Mouse (Mus musculus) kidney, postnatal 0 days (tissue): ENCODE measurements around the gene Wdr54. TPM values are rescaled to one million over a fixed set of nuclear protein-coding genes. Genes with fewer than 3 reads are reported as not detected.

Experiments
- ATAC-seq: fragments of 200-750 bp; cut with Nextera tagmentation; replicated peaks from 2 replicates; pipeline ENCODE4 v1.8.0; 2017; ENCODE audit warnings: low read depth, moderate number of reproducible peaks, moderate TSS enrichment, moderate library complexity; ENCODE audit not compliant: low FRiP score
- DNase-seq: peaks from one replicate; pipeline ENCODE4 v3.0.0-alpha.2; 2016; ENCODE audit warnings: low spot score
- H3K27ac ChIP-seq: fragments of 300-500 bp; sonication (generic); 2 replicates; pipeline ENCODE4 v1.5.1; 2014; ENCODE audit warnings: mild to moderate bottlenecking
- H3K27me3 ChIP-seq: fragments of 300-500 bp; sonication (generic); 2 replicates; pipeline ENCODE4 v1.6.1; 2014; ENCODE audit warnings: low read length, mixed read lengths; ENCODE audit not compliant: insufficient read depth
- H3K36me3 ChIP-seq: fragments of 300-500 bp; sonication (generic); 2 replicates; pipeline ENCODE4 v1.6.1; 2014; ENCODE audit warnings: low read length, mixed read lengths; ENCODE audit not compliant: insufficient read depth
- H3K4me1 ChIP-seq: fragments of 300-500 bp; sonication (generic); replicated peaks from 2 replicates; pipeline ENCODE4 v1.6.1; 2014; ENCODE audit warnings: antibody characterized with exemption, low read length, mixed read lengths; ENCODE audit not compliant: insufficient read depth
- H3K4me2 ChIP-seq: fragments of 300-500 bp; sonication (generic); 2 replicates; pipeline ENCODE4 v1.6.1; 2014; ENCODE audit warnings: mild to moderate bottlenecking, low read length, moderate library complexity, mixed read lengths
- H3K4me3 ChIP-seq: fragments of 300-500 bp; sonication (generic); replicated peaks from 2 replicates; pipeline ENCODE4 v1.5.1; 2014; ENCODE audit warnings: low read depth, low read length
- H3K9ac ChIP-seq: fragments of 300-500 bp; sonication (generic); 2 replicates; pipeline ENCODE4 v1.6.1; 2014; ENCODE audit warnings: low read depth, low read length
- H3K9me3 ChIP-seq: fragments of 300-500 bp; sonication (generic); replicated peaks from 2 replicates; pipeline ENCODE4 v1.6.1; 2016; ENCODE audit warnings: low read length, inconsistent platforms, mixed read lengths
- CTCF ChIP-seq: IDR thresholded peaks from 2 replicates; pipeline ENCODE4 v1.5.1; 2016; ENCODE audit warnings: antibody characterized with exemption, low read depth, mild to moderate bottlenecking, moderate library complexity
- WGBS: fragments of 180-500 bp; shearing (Covaris S2); extraction: QIAGEN DNeasy Blood & Tissue Kit; methylation state at CpG from one replicate; pipeline ENCODE4 v1.1.7; 2014; 5-methylcytosine and 5-hydroxymethylcytosine counted together
- polyA plus RNA-seq: library from polyadenylated mRNA; unstranded; fragments of >200 nt; fragmentation: Nextera tagmentation; extraction: Ambion mirVana; gene quantifications from 2 replicates; pipeline ENCODE4 v1.2.1, GENCODE M21; 2015

Wdr54 gene
- polyA plus RNA-seq, 1 experiment from 2014 or later: 4.2 TPM

GRCm38 (mm10) chr6:83172240-83172920 is 16.2 kb upstream of the Wdr54 start:
- 61% methylated on average over 9 of the region's 9 CpGs for WGBS
- Histone ChIP-seq H3K36me3 (no peaks in the 10 kb centered on the region), H3K4me1 (0 out of 2 replicates have a peak, but pooled peaks cover 4% of the 10 kb centered on the region), H3K9ac (no peak overlapping the region), H3K27ac (no peak overlapping the region), H3K4me3 (no peak overlapping the region), H3K4me2 (no peak overlapping the region), H3K9me3 (no peaks in the 10 kb centered on the region), H3K27me3 (no peaks in the 10 kb centered on the region)
- TF ChIP-seq CTCF: no peak
- DNase-seq (no peak), ATAC-seq (no peak; the same call in 1 of the 2 replicates)

- ATAC-seq: no peak
- no peak overlapping the region for H3K4me3 ChIP-seq
- 81% methylated on average over 5 of the region's 5 CpGs for WGBS
- H3K4me1 ChIP-seq: peaks cover 8% of the 10 kb centered on the region; the same call in 1 of the 2 replicates
- H3K9ac ChIP-seq: no peak overlapping the region
- no peak for DNase-seq
- H3K27me3 ChIP-seq: no peaks in the 10 kb centered on the region
- H3K4me2 ChIP-seq: no peak overlapping the region
- H3K27ac ChIP-seq: no peak overlapping the region
- no peaks in the 10 kb centered on the region for H3K9me3 ChIP-seq
- TF ChIP-seq CTCF: no peak
- no peaks in the 10 kb centered on the region for H3K36me3 ChIP-seq
Measured at GRCm38 (mm10) chr6:83171063-83171462, 14.9 kb upstream of the Wdr54 start.

DNA sequence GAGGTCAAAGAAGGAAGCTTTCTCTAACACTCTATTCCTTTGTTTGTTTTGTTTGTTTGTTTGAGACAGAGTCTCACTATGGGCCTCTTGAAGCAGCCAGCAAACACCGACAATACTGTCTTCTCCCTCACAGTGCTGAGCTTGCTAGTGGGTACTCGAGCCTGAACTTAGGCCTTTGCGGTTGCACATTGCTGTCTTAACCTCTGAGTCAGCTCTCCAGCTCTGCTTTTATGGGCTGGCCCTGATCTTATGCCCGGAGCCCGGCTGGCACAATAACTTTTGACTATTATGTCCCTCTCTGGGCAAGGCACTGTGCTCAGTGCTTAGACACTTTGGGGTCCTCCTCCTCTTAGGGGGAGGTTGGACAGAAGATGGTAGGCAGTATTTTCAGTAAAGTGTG is 13.7 kb upstream of the Wdr54 start:
- Histone ChIP-seq H3K4me2 (no peak overlapping the region), H3K4me1 (peaks cover 11% of the 10 kb centered on the region; the same call in 1 of the 2 replicates), H3K4me3 (no peak overlapping the region), H3K36me3 (no peaks in the 10 kb centered on the region), H3K27ac (0 out of 2 replicates have a peak overlapping the region, but pooled peaks have one; percentile 25), H3K27me3 (no peaks in the 10 kb centered on the region), H3K9me3 (no peaks in the 10 kb centered on the region), H3K9ac (no peak overlapping the region)
- ATAC-seq (no peak), DNase-seq (peak; percentile 42)
- WGBS: 35% methylated on average over 5 of the region's 5 CpGs
- TF ChIP-seq CTCF: no peak

GRCm38 (mm10) chr6:83166243-83166630 is 10.0 kb upstream of the Wdr54 start:
- H3K4me2 ChIP-seq: peak overlapping the region; percentile 65
- 0% methylated on average over 12 of the region's 12 CpGs for WGBS
- H3K27me3 ChIP-seq: 0 out of 2 replicates have a peak, but pooled peaks cover 8% of the 10 kb centered on the region
- no peaks in the 10 kb centered on the region for H3K36me3 ChIP-seq
- H3K4me1 ChIP-seq: peaks cover 24% of the 10 kb centered on the region; the same call in 1 of the 2 replicates
- ATAC-seq (no peak), DNase-seq (peak; percentile 57)
- peak overlapping the region; percentile 85 for H3K27ac ChIP-seq
- no peaks in the 10 kb centered on the region for H3K9me3 ChIP-seq
- H3K4me3 ChIP-seq: peak overlapping the region; percentile 88
- H3K9ac ChIP-seq: peak overlapping the region; percentile 91
- TF ChIP-seq CTCF: 0 out of 2 replicates have a peak, but pooled peaks have one; percentile 8

- TF ChIP-seq CTCF: peak; percentile 92
- DNase-seq (peak; percentile 98), ATAC-seq (peak; percentile 73)
- Histone ChIP-seq H3K4me1 (peaks cover 24% of the 10 kb centered on the region; the same call in 1 of the 2 replicates), H3K4me2 (peak within 1 kb of the TSS; percentile 65), H3K27me3 (0 out of 2 replicates have a peak, but pooled peaks cover 13% of the 10 kb centered on the region), H3K9me3 (no peaks in the 10 kb centered on the region), H3K27ac (peak within 1 kb of the TSS; percentile 85), H3K4me3 (peak within 1 kb of the TSS; percentile 88), H3K9ac (peak within 1 kb of the TSS; percentile 91), H3K36me3 (no peaks in the 10 kb centered on the region)
- WGBS: under 1% methylated on average over 58 of the region's 58 CpGs
Measured at GRCm38 (mm10) chr6:83165607-83166242, 9.5 kb upstream of the Wdr54 start, which contains the start of gene Dctn1. Gene Dctn1, plus strand, starts transcription at chr6:83165920.

DNA sequence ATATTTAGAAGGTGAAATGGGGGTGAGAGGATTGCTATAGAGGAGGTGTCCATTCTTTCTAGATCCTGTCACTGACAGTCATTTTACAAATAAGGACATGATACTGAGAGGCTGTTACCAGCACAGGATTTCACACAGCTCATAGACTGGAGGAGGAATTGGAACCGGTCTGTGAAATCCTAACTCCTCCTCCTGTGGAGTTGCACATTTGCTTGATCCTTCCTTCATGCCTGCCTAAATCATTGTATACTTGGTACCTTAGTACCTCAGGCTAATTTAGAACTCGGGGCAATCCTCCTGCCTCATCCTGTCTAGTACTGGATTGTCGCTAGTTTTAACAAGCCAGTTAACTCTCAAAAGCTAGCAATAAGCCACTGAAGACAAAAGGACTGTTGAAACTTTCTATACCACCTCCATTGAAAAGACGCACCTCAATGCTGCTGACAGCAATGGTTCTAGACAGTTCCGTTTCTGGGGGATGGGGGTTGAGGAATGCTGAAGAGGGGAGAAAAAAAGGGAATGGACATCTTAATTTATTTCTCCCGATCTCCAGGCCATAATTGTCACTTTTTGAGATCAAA is 8.9 kb upstream of the Wdr54 start:
- TF ChIP-seq CTCF: no peak
- DNase-seq (peak; percentile 36), ATAC-seq (0 out of 2 replicates have a peak, but pooled peaks have one; percentile 1)
- 5% methylated on average over 6 of the region's 6 CpGs for WGBS
- Histone ChIP-seq H3K4me2 (peak overlapping the region; percentile 65), H3K4me1 (peaks cover 24% of the 10 kb centered on the region; the same call in 1 of the 2 replicates), H3K9me3 (no peaks in the 10 kb centered on the region), H3K9ac (peak overlapping the region; percentile 91), H3K27me3 (peaks cover 13% of the 10 kb centered on the region; the same call in 1 of the 2 replicates), H3K27ac (peak overlapping the region; percentile 85), H3K4me3 (peak overlapping the region; percentile 88), H3K36me3 (no peaks in the 10 kb centered on the region)
